21 mouse cellular contexts compared by ENCODE assay signal in the genomic region with DNA sequence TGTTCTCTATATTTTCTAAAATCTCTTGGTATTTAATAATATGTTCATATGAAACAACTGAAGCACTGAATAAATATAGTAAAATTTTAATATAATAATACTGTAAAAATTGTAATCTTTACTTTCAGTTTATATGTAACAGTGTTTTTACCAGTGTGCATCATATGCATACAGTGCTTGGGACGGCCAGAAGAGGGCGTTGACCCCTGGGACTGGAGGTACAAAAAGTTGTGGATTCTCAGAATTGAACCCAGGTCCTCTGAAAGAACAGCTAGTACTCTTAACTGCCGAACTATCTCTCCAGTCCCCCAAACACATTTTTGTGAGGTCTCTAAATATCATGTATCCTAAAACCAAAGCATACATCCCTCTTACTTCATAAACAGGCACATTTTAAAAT.
DNase-seq lines count a peak whose midpoint lies in the region; ATAC-seq and TF ChIP-seq lines count a peak whose summit lies in the region.
"Had no signal": no experiment of that assay in that cellular context is flagged by ENCODE, and none has a peak within 500 bp of the region (broad histone marks: within the 10 kb centered on the region; RNA-seq: fewer than 3 reads in every experiment).

No protein-coding gene starts in this region.

- no peaks in the 10 kb centered on the region for H3K9me3 ChIP-seq in liver, postnatal 0 days (ENCODE audit: low read length)
- no peaks in the 10 kb centered on the region for H3K9me3 ChIP-seq in liver, embryonic 11.5 days (ENCODE audit: control insufficient read depth, low read length)
- H3K9me3 ChIP-seq in E14TG2a.4 (ENCODE audit: low read length) (no peaks in the 10 kb centered on the region), ES-Bruce4 (replicated peaks; ENCODE audit: control insufficient read depth, insufficient read depth, low read length, poor library complexity, severe bottlenecking) (no peaks in the 10 kb centered on the region)
- H3K9me3 ChIP-seq in stomach, postnatal 0 days (ENCODE audit: control insufficient read depth, low read length) = no peaks in the 10 kb centered on the region
- no peaks in the 10 kb centered on the region for H3K9me3 ChIP-seq in limb, embryonic 10.5 days (replicated peaks)
- H3K9me3 ChIP-seq: embryonic facial prominence, embryonic 15.5 days; forebrain, embryonic 10.5 days; heart, embryonic 13.5 days; hindbrain, embryonic 12.5 days had no signal

- no peaks in the 10 kb centered on the region for H3K27me3 ChIP-seq in liver, postnatal 0 days (ENCODE audit: insufficient read depth, low read length)
- no peaks in the 10 kb centered on the region for H3K27me3 ChIP-seq in liver, embryonic 11.5 days (replicated peaks; ENCODE audit: control insufficient read depth, insufficient read depth, low read length)
- H3K27me3 ChIP-seq in E14TG2a.4 (ENCODE audit: insufficient read depth, low read length) = no peaks in the 10 kb centered on the region
- H3K27me3 ChIP-seq in ES-Bruce4 (ENCODE audit: control insufficient read depth, insufficient read depth, low read length, poor library complexity, severe bottlenecking) = no peaks in the 10 kb centered on the region
- H3K27me3 ChIP-seq in stomach, postnatal 0 days (ENCODE audit: control insufficient read depth, insufficient read depth, low read length) = no peaks in the 10 kb centered on the region
- no peaks in the 10 kb centered on the region for H3K27me3 ChIP-seq in limb, embryonic 10.5 days (ENCODE audit: low read depth, poor library complexity, severe bottlenecking)
- H3K27me3 ChIP-seq: embryonic facial prominence, embryonic 15.5 days; heart, embryonic 13.5 days; hindbrain, embryonic 12.5 days had no signal

- DNase-seq in liver, postnatal 0 days = no peak
- no peak for DNase-seq in liver, embryonic 11.5 days (ENCODE audit: low spot score)
- DNase-seq in stomach, postnatal 0 days (ENCODE audit: low spot score) = no peak
- DNase-seq in limb, embryonic 10.5 days (ENCODE audit: low spot score) = no peak
- DNase-seq: adrenal gland, adult 8-10 months; adrenal gland, postnatal 36 days; cerebellum, adult 11 months; cerebellum, adult 8-10 months; cerebellum, postnatal 14 days; embryo, embryonic 11 days; gastrocnemius, postnatal 36 days; heart, adult 11 months; heart, postnatal 4 days had no signal

- TF ChIP-seq CTCF in liver, postnatal 0 days (IDR thresholded peaks at IDR 0.05; ENCODE audit: low read depth) = 0 out of 2 replicates have a peak, but pooled peaks have one; percentile 4
- TF ChIP-seq CTCF in E14TG2a.4 (conservative IDR thresholded peaks at IDR 0.05; ENCODE audit: low read length) (peak; percentile 21; the same call in 1 of the 2 replicates), ES-Bruce4 (IDR thresholded peaks at IDR 0.05; ENCODE audit: low read depth, low read length) (peak; percentile 20)
- peak; percentile 25 for TF ChIP-seq CTCF in stomach, postnatal 0 days (IDR thresholded peaks at IDR 0.05; ENCODE audit: low read depth)

- no peak for TF ChIP-seq POLR2A in ES-Bruce4 (IDR thresholded peaks at IDR 0.05; ENCODE audit: insufficient read depth, low read length)

- H3K4me2 ChIP-seq in liver, postnatal 0 days (ENCODE audit: low read depth, low read length) = no peak overlapping the region
- H3K4me2 ChIP-seq in liver, embryonic 11.5 days = no peak overlapping the region
- no peak overlapping the region for H3K4me2 ChIP-seq in stomach, postnatal 0 days (replicated peaks; ENCODE audit: low read depth)
- H3K4me2 ChIP-seq: embryonic facial prominence, embryonic 15.5 days; heart, embryonic 13.5 days; hindbrain, embryonic 12.5 days had no signal

- ATAC-seq in liver, postnatal 0 days = no peak
- no peak for ATAC-seq in liver, embryonic 11.5 days (replicated peaks; ENCODE audit: low FRiP score)
- ATAC-seq in stomach, postnatal 0 days (ENCODE audit: low FRiP score, low TSS enrichment) = no peak
- ATAC-seq: forebrain, embryonic 14.5 days had no signal

- WGBS in liver, postnatal 0 days (ENCODE audit: insufficient replicate concordance) = 65% methylated on average over 3 of the region's 3 CpGs
- WGBS in liver, embryonic 11.5 days = 72% methylated on average over 3 of the region's 3 CpGs
- whole genome bisulfite sequencing in stomach, postnatal 0 days = 73% methylated on average over 3 of the region's 3 CpGs
- 82% methylated on average over 3 of the region's 3 CpGs for WGBS in limb, embryonic 10.5 days

- no peaks in the 10 kb centered on the region for H3K4me1 ChIP-seq in liver, postnatal 0 days (ENCODE audit: insufficient read depth)
- no peaks in the 10 kb centered on the region for H3K4me1 ChIP-seq in liver, embryonic 11.5 days (replicated peaks; ENCODE audit: control insufficient read depth, insufficient read depth, low read length)
- H3K4me1 ChIP-seq in E14TG2a.4 (replicated peaks; ENCODE audit: low read depth, low read length) (no peaks in the 10 kb centered on the region), ES-Bruce4 (ENCODE audit: control insufficient read depth, insufficient read depth, low read length) (no peaks in the 10 kb centered on the region)
- no peaks in the 10 kb centered on the region for H3K4me1 ChIP-seq in stomach, postnatal 0 days (replicated peaks; ENCODE audit: control insufficient read depth, insufficient read depth)
- H3K4me1 ChIP-seq in limb, embryonic 10.5 days = no peaks in the 10 kb centered on the region
- H3K4me1 ChIP-seq: embryonic facial prominence, embryonic 15.5 days; hindbrain, embryonic 12.5 days had no signal

- H3K36me3 ChIP-seq in liver, postnatal 0 days (replicated peaks; ENCODE audit: insufficient read depth, low read length) = no peaks in the 10 kb centered on the region
- H3K36me3 ChIP-seq in liver, embryonic 11.5 days (ENCODE audit: control insufficient read depth, insufficient read depth, low read length) = no peaks in the 10 kb centered on the region
- H3K36me3 ChIP-seq in E14TG2a.4 (ENCODE audit: insufficient read depth, low read length) (no peaks in the 10 kb centered on the region), ES-Bruce4 (ENCODE audit: control insufficient read depth, insufficient read depth, low read length, poor library complexity, severe bottlenecking) (no peaks in the 10 kb centered on the region)
- no peaks in the 10 kb centered on the region for H3K36me3 ChIP-seq in stomach, postnatal 0 days (ENCODE audit: control insufficient read depth, insufficient read depth, low read length)
- no peaks in the 10 kb centered on the region for H3K36me3 ChIP-seq in limb, embryonic 10.5 days
- H3K36me3 ChIP-seq: embryonic facial prominence, embryonic 15.5 days; forebrain, embryonic 10.5 days; heart, embryonic 13.5 days; hindbrain, embryonic 12.5 days had no signal

- no peak overlapping the region for H3K27ac ChIP-seq in liver, postnatal 0 days (ENCODE audit: low read depth)
- no peak overlapping the region for H3K27ac ChIP-seq in liver, embryonic 11.5 days (ENCODE audit: low read depth, low read length)
- no peak overlapping the region for H3K27ac ChIP-seq in ES-Bruce4 (ENCODE audit: insufficient read depth, low read length)
- no peak overlapping the region for H3K27ac ChIP-seq in stomach, postnatal 0 days (replicated peaks)
- no peak overlapping the region for H3K27ac ChIP-seq in limb, embryonic 10.5 days
- H3K27ac ChIP-seq: embryonic facial prominence, embryonic 15.5 days; forebrain, embryonic 10.5 days; heart, embryonic 13.5 days; hindbrain, embryonic 12.5 days had no signal

- TF ChIP-seq EP300 in liver, postnatal 0 days (IDR thresholded peaks at IDR 0.05; ENCODE audit: low read depth) = no peak
- TF ChIP-seq EP300 in ES-Bruce4 (IDR thresholded peaks at IDR 0.05; ENCODE audit: insufficient read depth, low read depth, low read length) = no peak
- TF ChIP-seq EP300 in stomach, postnatal 0 days (optimal IDR thresholded peaks at IDR 0.05) = no peak

- no peak overlapping the region for H3K4me3 ChIP-seq in liver, postnatal 0 days (ENCODE audit: low read depth, low read length)
- no peak overlapping the region for H3K4me3 ChIP-seq in liver, embryonic 11.5 days (ENCODE audit: low read depth, low read length)
- no peak overlapping the region for H3K4me3 ChIP-seq in E14TG2a.4 (replicated peaks; ENCODE audit: low read length)
- H3K4me3 ChIP-seq in ES-Bruce4 (ENCODE audit: low read depth, low read length) = no peak overlapping the region
- no peak overlapping the region for H3K4me3 ChIP-seq in stomach, postnatal 0 days (ENCODE audit: low read depth, low read length)
- no peak overlapping the region for H3K4me3 ChIP-seq in limb, embryonic 10.5 days
- H3K4me3 ChIP-seq: embryonic facial prominence, embryonic 15.5 days; erythroblast, embryonic 14.5 days; forebrain, embryonic 10.5 days; heart, embryonic 13.5 days; hindbrain, embryonic 12.5 days had no signal

- no peak overlapping the region for H3K9ac ChIP-seq in liver, postnatal 0 days (replicated peaks)
- no peak overlapping the region for H3K9ac ChIP-seq in liver, embryonic 11.5 days (ENCODE audit: low read depth, low read length)
- no peak overlapping the region for H3K9ac ChIP-seq in ES-Bruce4 (ENCODE audit: low read depth, poor library complexity, severe bottlenecking)
- H3K9ac ChIP-seq in stomach, postnatal 0 days (ENCODE audit: low read length) = no peak overlapping the region
- H3K9ac ChIP-seq: embryonic facial prominence, embryonic 15.5 days; hindbrain, embryonic 12.5 days had no signal
